Mouse (Mus musculus) retina, postnatal 1 day (tissue): ENCODE results near the gene Zbtb16.

Experiments used
- DNase-seq: peaks from one replicate; pipeline ENCODE4 v3.0.0-alpha.2; 2012

The Zbtb16 gene

DNA sequence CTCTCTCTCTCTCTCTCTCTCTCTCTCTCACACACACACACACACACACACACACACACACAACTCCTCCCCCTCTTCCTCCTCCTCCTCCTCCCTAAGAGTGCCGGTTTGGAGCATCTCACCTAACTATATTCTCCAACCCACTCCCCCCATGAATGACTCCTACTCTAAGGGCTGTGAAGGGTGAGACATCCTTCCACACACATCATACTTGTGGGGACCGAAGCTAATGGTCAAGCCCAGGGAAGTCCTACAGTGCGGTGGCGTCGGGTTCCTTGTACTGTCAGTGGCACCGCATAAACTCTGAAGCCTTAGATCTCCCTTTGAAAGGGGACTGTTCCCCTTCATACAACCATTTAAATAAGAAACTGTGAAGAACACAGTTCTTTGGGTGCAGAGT, 110.9 kb downstream of the Zbtb16 start:
- no peak for DNase-seq

DNA sequence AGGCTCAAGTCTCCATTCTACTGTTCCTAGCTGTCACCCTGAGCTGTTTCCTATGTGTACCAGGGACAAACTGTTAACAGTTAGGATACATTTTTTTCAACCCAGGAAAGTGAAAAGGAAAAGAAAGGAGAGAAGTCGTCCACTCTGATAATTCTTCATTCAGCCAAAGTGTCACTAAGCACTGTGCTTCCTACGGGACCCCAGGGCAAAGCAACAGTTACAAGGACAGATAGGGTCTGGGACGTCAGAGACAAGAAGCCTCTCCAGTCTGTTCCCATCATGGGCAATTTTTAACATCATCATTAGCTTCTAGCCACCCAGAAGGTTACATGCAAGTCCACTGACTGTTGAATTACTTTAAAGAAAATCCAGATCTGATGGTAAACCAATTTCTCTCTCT, 111.3 kb downstream of the Zbtb16 start:
- DNase-seq, result no peak

DNA sequence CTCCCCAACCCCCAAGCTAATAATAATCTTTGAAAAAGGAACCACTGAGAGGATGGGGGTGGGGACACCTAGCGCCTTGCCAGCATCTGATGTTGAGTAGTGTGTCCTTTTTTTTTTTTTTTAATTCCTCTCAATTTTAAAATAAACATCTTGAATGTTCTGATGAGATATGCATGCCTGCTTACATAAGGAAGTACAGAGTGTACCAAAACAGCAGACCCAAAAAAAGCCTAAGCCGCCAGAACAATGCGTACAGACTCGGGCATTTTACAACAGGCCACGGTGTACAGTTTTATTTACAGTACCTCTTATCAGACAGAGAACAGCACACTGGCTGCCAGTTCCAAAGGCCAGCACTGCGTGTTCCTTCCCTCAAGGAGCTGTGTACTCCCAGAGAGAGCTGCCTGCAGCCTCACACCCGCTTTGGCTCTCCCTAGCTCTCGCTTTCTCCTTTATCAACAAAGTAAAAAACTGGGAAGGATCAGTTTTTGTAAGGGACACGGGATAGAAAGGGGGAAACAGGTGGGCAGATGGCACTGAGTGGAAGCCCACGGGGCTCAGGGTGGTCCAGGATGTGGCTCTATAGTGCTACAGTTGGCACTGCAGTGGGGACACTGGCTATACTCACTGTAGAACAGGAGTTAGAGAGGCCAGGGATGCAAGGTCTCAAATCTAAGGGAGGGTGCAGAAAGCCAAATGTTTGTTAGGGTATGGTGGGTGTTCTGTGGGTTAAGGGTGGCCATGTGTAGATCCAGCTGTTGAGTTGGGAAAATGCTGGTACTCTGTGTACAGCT, 112.3 kb downstream of the Zbtb16 start:
- no peak for DNase-seq

DNA sequence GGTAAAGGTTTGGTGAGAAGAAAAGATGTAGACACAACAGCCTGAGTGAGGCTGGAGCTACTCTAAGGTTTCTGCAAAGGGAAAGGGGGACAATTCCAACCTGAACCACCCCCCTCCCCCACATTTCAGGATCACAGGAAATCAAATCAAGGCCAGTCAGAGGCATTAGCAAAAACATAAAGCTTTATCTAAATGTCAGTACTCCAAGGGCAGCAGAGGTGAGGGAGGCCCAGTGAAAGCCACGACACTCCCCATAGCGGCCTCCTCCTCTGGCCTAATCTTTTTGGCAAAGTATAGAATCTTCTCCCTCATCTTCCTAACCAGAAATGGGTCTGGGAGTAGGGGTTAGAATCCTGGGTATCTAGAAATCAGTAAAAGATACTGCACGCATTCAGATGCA, 113.0 kb downstream of the Zbtb16 start:
- no peak for DNase-seq

DNA sequence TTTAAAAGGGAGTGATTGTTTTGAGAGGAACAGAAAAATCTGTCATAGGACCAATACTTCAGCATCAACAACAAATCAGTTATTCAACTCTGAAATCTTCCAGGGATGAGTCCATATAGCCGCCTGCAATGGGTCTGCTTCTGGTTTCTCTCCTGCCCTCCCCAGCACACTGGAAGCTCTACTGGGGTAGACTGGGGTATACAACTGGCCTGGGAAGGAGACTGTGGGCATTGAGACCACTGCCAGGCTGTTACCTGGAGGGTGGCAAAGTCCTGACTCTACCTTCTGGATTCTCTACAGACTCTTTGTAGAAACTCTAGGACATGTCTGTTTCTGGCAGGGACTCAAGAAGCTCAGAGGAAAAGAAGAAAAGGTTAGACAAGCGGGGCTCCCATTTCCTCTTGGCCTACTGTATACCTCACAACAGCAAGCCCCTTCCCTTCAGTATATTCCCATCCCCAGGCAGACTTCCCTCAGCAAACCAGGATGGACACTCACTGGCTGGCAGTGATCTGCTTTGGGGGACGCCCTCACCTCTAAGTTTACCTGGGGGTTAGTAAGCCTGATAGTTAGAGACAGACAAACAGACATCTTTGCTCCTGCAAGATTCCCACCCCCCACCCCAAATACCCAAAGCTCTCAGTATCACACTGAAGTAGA, 113.6 kb downstream of the Zbtb16 start:
- no peak for DNase-seq

DNA sequence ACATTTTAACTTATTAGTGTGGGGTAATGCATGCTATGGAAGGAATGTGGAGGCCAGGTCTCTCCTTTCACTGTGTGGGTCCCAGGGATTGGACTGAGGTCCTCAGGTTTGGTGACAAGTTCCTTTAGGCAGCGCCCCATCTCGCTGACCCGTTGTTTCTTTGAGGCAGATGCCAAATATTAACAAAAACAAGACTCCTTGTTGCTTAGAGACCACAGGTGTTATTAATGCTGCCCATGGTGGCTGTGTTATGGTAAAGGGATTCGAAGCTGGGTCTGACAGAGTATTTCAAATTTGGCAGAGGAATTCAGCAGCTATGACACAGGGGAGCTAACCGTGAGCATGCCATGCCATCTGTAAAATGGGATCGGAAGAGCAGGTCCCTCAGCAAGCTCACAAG, 114.4 kb downstream of the Zbtb16 start:
- no peak for DNase-seq

DNA sequence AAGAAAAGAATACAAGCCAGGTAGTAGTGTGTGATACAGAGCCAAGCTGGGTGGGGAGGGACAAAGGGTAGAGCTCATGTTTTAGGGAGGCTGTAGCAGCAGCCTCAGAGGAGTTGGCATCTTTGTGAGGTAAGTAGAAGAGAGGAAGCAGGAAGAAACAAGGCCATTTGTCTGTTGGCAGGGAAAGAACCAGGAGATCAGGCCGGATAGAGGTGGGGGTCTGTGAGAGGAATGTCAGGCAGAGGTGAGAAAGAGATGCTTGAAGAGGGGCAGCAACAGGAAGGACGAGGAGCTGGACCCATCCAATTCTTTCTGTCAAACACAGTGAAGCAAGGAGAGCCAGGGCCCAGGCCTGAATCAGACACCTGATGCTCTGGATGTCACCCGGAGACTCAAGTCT, 114.8 kb downstream of the Zbtb16 start:
- DNase-seq, result no peak

DNA sequence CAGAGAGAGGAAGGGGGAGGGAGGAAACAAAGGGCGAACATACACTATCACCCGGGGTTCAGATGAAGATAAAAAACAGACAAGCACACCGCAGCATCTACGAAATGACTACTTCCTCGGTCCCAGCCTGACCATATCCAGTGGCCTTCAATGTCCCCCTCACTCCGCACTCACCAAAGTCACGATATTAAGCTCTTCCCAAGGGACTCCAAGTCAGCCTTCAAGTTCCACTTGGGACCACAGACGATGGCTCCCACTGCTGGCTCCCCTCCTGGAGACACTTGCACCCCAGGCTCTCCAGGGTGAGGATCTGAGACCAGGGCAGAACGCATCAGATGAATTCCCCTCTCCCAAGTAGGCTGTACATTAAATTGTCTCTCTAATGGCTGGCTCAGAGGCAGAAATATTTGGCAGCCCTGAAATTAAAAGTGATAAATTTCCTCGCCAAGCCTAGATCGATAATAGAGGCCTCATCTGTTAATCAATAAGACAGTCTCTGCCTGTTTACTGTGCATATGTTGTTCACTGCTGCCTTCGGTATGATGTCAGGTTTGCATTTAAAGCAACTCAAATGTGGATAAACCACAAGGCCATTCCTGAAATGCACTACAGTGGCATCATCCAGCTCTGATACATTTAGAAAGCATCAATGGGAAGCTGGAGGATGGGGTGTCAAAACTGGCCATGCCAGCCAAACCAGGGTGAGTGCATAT, 115.6 kb downstream of the Zbtb16 start:
- DNase-seq, result no peak

DNA sequence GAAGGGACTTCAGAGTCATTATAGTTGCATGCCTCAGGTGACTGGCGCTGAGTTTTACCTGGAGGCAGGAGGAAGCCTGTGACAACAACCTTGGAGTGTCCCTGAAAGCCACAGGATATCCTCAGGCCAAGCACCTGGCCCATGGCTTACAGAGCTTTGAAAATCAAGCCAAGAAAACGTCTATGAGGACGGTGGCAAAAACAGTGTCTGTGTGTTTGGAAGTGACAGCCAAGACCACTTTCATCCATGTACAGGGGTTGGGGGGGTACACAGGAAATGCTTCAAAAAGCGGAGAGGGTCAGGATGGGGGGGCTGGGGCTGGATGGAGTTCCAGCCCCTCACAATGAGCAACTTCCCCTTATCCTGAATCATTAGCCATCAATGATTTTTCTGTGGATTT, 116.4 kb downstream of the Zbtb16 start:
- no peak for DNase-seq

DNA sequence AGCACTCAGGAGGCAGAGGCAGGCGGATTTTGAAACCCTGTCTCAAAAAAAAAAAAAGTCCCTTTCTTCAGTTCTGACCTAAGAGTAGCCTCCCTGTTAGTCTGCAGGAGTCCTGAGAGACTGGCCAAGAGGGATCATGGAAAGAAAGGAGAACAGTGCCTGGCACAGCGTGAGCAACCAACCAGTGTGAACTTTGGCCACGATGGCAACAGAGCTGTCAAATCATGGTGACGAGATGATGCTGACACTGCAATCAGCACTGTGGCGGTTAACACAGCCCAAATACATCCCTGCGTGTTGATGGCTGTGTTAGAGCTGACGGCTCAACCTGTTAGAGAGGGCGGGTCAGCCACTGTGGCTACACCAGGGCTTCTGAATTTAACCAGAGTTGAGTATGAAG, 119.5 kb downstream of the Zbtb16 start:
- no peak for DNase-seq

DNA sequence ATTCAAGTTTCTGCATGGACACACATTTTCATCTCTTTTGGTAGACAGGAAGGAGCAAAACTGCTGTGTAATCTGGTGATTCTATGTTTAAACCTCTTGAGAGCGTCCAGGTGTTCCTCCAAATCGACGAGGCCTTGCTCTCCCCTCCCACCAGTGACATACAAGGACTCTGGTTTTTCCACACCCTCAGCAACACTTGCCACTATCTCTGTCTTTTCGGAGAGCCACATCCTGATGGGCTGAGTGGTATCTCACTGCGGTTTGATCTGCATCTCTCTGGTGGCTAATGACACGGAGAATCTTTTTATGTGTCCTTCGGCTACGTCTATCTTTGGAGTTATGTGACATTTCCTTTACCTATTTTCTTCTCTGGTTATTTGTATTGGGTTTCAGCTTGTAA, 121.0 kb downstream of the Zbtb16 start:
- no peak for DNase-seq

DNA sequence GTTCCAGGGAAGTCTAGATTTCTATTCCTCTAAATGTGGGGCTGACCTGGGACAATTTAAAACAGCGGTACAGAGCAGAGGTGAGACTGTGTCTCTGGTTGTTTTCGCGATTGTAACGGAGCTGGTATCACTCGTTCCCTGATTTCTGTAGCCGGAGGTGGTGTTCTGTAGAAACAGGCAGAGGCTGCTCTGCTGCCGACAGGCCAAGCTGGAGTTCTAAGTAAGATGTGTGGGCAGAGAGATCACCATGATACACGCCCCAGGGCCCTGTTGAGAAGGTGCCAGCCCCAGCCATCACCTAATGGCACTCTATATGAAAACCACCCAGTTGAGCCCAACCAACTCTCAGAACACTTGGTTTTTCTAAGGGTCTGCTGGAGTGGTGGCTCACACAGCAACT, 122.2 kb downstream of the Zbtb16 start:
- DNase-seq, result no peak

DNA sequence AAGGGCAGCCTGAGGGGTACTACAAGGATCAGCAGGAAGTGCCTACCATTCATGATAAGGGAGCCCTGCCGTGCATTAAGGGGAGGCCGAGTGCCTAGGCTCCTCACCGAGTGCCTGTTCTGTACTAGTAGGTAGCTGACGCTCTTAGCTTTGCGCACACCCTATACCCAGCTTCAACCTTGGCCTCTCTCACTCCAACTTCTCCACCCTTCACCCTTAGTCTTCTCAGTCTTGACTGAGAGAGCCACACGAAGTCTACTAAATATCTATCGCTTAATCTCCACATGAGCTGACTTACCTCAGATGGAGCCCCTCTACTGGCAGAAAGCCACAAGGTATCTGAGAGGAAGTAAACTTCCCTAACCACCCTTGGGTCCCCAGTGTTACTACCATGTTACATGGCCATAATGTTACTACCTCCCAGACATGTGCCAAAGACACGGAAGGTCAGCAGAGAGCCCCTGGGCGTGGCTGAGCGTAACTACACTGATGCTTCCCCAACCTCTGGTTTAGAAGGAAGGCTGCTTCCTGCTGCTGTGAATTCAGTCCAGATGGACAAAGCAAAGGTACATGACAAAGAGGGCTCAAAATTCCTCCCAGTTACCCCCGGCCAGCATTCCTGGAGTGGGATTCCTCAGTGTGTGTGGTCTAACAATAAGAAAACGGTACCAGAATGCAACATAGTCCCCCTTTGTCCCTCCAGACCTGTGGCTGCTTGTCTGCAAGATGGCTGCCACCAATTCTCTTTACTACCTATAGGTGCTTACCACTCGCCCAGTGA, 122.8 kb downstream of the Zbtb16 start:
- no peak for DNase-seq

DNA sequence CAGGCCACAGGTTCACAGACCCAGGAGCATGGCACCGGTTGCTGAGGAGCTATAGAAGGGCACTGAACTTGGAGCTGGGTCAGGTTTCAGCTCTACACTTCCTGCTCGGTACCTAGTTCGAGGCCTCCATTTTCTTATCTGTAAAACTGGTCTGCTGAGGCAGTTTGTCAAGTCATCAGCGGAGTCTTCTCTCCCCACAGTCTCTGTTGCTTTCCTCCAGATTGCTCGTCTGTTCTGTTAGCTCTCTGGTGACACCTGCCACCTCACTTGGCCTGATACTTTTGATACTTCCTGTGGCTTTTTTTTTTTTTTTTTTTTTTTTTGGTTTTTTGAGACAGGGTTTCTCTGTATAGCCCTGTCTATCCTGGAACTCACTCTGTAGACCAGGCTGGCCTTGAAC, 124.2 kb downstream of the Zbtb16 start:
- no peak for DNase-seq

DNA sequence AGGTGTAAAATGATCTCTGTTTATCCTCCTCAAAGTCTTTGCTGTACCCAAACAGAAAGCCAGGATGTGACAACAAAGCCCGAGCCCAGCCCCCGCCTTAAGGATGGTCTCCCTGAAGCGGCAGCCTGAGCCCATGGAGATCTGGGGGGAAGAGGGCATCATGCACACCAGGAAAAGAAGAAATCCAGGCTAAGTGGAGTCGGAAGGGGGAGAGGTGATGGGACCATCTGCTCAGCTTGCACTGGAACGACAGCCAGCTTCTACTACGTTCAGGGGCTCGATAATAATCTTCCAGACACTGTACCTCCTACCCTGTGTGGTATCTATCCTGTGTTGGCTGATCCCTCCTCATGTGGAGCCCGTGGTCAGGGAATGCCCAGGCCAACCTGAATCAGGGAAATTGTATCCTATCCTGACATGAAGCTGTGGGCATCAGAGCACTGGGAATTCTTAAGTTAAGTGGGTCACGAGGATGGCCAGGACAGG, 124.7 kb downstream of the Zbtb16 start:
- peak; percentile 67 for DNase-seq

DNA sequence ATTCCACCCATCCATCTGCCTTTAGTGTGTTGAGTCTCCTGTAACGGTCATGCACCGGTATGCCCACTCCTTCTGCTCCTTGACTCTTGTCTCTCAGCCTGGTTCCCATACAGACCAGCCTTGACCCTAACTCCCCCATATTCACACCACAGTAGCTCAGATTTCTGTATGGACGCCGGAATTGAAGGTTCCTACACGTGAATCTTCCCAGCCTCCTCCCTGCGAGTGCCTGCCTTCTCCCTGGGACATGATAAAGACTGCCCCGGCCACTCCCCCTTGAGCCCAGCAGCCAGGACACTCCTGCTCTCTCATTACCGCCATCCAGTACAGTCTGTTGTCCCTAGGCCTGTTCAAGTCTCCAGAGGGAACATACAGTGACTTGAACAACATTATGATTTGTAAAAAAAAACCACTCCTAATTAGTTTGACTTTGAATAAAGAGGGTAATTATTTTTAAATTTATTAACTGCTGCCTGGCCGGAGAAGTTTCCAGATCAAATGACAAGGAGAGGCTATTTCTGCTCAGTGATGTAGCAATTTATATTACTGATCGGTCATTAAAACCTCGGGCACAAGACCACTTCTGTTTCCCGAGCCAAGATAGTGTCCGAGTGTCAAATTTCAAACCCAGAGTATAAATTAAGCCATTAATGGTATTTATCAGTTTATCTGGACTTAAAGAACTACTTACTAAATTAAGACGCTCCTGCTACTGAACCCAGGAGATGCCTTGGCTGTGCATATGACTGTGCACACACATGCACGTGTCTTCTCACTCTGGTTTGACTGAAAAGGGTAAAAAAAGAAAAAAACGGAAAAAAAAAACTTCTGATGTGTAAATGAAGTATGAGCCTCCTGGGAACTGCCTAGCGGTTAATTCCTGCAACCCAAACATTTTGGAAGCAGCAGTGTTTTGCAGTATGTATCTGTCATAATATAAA, 125.4 kb downstream of the Zbtb16 start:
- peak; percentile 50 for DNase-seq

DNA sequence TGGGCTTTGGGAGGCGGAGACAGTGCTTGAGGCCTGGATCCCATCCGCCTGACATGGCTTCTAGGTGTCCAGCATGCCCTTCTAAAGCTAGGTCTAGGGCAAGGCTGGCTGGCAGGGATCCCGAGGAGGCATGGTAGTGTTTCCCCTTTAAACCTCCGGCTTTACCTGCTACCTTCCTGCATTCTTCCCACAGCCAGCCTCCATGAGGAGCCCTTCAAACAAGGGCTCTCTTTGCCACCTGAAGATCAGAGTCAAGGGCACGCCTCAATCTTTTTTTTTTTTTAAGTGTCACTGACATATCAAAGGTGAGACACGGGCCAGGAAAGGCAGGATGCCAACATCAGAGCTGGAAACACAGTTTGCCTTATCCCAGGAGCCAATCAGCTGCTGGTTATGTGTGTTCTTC, 128.2 kb downstream of the Zbtb16 start:
- no peak for DNase-seq

DNA sequence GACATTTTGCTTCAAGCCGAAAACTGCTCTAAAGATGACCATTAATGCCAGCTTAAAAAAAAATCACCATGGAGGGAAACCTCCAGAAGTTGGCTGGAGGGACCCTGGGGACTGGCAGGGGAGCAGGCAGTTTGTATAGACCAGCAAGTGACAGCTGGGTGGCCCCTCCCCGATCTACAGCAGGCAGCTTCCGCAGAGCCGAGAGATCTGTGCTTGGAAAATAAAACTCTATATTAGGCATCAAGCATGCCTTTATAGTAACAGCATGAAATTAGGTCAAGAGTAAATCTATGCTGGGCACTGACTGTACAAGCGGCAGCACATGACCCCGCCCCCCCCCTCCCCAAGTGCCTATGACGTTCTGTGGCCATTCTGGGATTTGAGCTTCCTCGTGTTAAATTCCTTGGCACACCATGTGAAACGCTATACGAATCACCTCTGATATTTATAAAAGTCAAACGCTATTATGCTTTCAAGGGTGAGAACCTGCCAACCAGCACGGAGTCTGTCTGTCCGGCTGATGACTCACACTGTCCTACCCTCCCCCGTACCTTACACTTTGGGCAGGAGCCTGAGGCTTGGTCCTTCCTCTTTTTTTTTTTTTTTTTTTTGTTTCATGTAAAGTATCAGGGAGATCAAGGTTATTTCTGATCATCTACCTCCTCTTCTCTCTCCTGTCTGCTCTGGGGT, 128.7 kb downstream of the Zbtb16 start:
- peak; percentile 61 for DNase-seq

DNA sequence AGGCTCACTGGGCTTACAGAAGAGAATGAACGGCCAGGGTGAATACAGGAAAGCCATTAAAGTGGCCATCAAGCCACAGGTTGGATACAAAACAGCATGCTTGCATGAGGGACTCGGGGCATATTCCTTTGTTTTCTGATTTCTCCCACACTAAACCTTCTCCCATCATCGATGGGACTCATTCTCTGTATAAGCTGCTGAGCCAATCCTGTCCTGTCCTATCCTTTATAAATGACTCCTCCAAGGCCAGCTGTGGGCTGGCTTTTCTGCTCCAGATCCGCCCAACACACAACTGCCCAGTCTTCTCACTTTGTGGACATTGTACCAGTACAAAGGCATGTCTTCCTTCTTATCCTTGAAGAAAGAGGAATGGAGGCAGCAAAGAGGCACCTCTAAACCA, 134.7 kb downstream of the Zbtb16 start:
- DNase-seq, result no peak

DNA sequence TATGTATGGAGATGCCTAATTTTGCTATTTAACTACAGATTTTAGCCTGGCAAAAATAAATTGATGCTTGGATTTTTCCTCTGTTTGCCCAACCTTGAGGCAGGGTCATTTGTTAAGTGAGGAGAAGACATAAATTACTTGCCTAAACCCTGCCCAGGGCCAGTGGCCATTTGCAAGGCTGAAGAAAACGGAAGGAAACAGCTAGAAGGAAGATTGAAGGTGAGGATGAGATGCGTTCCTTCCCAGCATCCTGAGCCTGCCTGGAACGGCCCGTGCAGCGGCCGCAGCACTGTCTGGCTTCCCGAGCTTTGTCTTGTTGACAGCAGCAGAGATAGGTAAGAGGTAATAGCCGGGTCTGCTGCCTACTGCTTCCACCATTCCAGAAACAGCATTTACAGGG, 135.2 kb downstream of the Zbtb16 start:
- no peak for DNase-seq

DNA sequence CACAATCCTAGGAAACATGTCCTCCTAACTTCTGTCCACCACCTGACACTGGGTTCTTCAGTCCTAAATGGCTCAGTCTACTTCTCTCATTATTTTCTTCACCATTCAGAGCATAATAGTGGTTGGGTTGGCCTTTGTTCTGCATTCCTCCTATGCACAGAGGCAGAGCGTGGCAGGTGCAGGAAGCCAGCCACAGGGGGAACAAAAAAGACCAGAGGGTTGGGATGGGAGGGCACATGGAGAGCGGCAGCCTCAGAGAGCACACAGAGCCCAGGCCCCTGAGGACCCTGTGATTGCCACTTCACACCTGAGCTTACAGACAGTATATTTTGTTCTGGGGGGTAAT, 138.6 kb downstream of the Zbtb16 start:
- DNase-seq, result peak; percentile 56
